Mouse (Mus musculus) mammary gland, adult 2 months (tissue): ENCODE data around the gene Hsdl1. TPM values are rescaled to one million over a fixed set of nuclear protein-coding genes. Genes with fewer than 3 reads are reported as not detected.

Experiments used
- polyA plus RNA-seq: library from polyadenylated mRNA; depleted of rRNA; stranded (reverse); fragments of >200 nt; gene quantifications from 2 replicates; pipeline ENCODE4 v1.2.3, GENCODE M21; 2012; ENCODE audit warnings: low replicate concordance; rRNA removed

The Hsdl1 gene
- 22.5 and 27.9 TPM in 2 replicates for polyA plus RNA-seq

GRCm38 (mm10) chr8:119574437-119575365 lies at the start of gene Hsdl1, which contains the start of gene Dnaaf1:
TSS of gene Hsdl1 (minus strand) at chr8:119575183.
TSS of gene Dnaaf1 (plus strand) at chr8:119575235.

GRCm38 (mm10) chr8:119612471-119612870 lies 37.5 kb upstream of the Hsdl1 start, which contains the start of gene Adad2:
TSS of gene Adad2 (plus strand) at chr8:119612747.

GRCm38 (mm10) chr8:119604996-119605395 lies 30.0 kb upstream of the Hsdl1 start, which contains the start of gene Taf1c:
TSS of gene Taf1c (minus strand) at chr8:119605222.

GRCm38 (mm10) chr8:119558603-119559401 lies 16.2 kb downstream of the Hsdl1 start, which contains the start of gene Mbtps1:
TSS of gene Mbtps1 (minus strand) at chr8:119558735.

Other genes starting within 250 kb of the Hsdl1 start
- 70.2 and 126 TPM in 2 replicates for gene Hsbp1, start 230.7 kb downstream of the Hsdl1 start, polyA plus RNA-seq
- 45.3 and 61.0 TPM in 2 replicates for gene Mlycd, start 180.3 kb downstream of the Hsdl1 start, polyA plus RNA-seq
- gene Osgin1, start 141.1 kb downstream of the Hsdl1 start, polyA plus RNA-seq, result 26.0 and 28.9 TPM in 2 replicates
- gene Necab2, start 128.5 kb downstream of the Hsdl1 start, polyA plus RNA-seq, result 0.88 and 1.0 TPM in 2 replicates
- 0.05 and 0.16 TPM in 2 replicates for gene Slc38a8, start 73.5 kb downstream of the Hsdl1 start, polyA plus RNA-seq
- 76.3 and 88.2 TPM in 2 replicates for gene Mbtps1, start 16.4 kb downstream of the Hsdl1 start, polyA plus RNA-seq
- not detected in 2 replicates for gene Dnaaf1, start 52 bp upstream of the Hsdl1 start, polyA plus RNA-seq
- 21.6 and 47.0 TPM in 2 replicates for gene Taf1c, start 30.0 kb upstream of the Hsdl1 start, polyA plus RNA-seq
- not detected in 2 replicates for gene Adad2, start 37.6 kb upstream of the Hsdl1 start, polyA plus RNA-seq
- 1.4 and 1.7 TPM in 2 replicates for gene Kcng4, start 60.5 kb upstream of the Hsdl1 start, polyA plus RNA-seq
- 8.0 and 21.8 TPM in 2 replicates for gene Wfdc1, start 91.2 kb upstream of the Hsdl1 start, polyA plus RNA-seq
- 2.5 and 2.9 TPM in 2 replicates for gene Atp2c2, start 124.8 kb upstream of the Hsdl1 start, polyA plus RNA-seq
- 9.8 and 10.4 TPM in 2 replicates for gene Tldc1, start 203.2 kb upstream of the Hsdl1 start, polyA plus RNA-seq